Mouse (Mus musculus) testis, postnatal 10 days (tissue): ENCODE data around the gene Acox1.

Experiments
- DNase-seq: peaks from one replicate; pipeline ENCODE4 v3.0.0; 2021; ENCODE audit warnings: low spot score

The Acox1 gene

GRCm38 (mm10) chr11:116210696-116211095, 11.9 kb upstream of the Acox1 start:
- DNase-seq = no peak

GRCm38 (mm10) chr11:116209257-116209656, 10.4 kb upstream of the Acox1 start:
- no peak for DNase-seq

- no peak for DNase-seq
These were observed 9.8 kb upstream of the Acox1 start for GRCm38 (mm10) chr11:116208660-116209059.

- DNase-seq = no peak
These were observed 7.8 kb upstream of the Acox1 start for GRCm38 (mm10) chr11:116206678-116207077.

- DNase-seq = no peak
These were observed 4.3 kb upstream of the Acox1 start for GRCm38 (mm10) chr11:116203150-116203549.

- DNase-seq = no peak
These were observed 2.3 kb upstream of the Acox1 start for GRCm38 (mm10) chr11:116201151-116201550.

GRCm38 (mm10) chr11:116198132-116198531, 713 bp downstream of the Acox1 start:
- DNase-seq = no peak

GRCm38 (mm10) chr11:116197584-116197906, 1.3 kb downstream of the Acox1 start:
- no peak for DNase-seq

GRCm38 (mm10) chr11:116196866-116197583, 1.8 kb downstream of the Acox1 start:
- DNase-seq = no peak

GRCm38 (mm10) chr11:116196336-116196735, 2.5 kb downstream of the Acox1 start:
- no peak for DNase-seq

GRCm38 (mm10) chr11:116195252-116195651, 3.6 kb downstream of the Acox1 start:
- DNase-seq = no peak

GRCm38 (mm10) chr11:116194619-116195018, 4.2 kb downstream of the Acox1 start:
- DNase-seq = no peak

- DNase-seq = no peak
These were observed 11.5 kb downstream of the Acox1 start for GRCm38 (mm10) chr11:116187226-116187930.

GRCm38 (mm10) chr11:116186360-116186759, 12.5 kb downstream of the Acox1 start:
- DNase-seq = no peak

GRCm38 (mm10) chr11:116185836-116186235, 13.0 kb downstream of the Acox1 start:
- DNase-seq = no peak

GRCm38 (mm10) chr11:116178411-116179121, 20.3 kb downstream of the Acox1 start:
- DNase-seq = no peak

- no peak for DNase-seq
These were observed 22.8 kb downstream of the Acox1 start for GRCm38 (mm10) chr11:116176010-116176409.

GRCm38 (mm10) chr11:116174775-116175448, 23.9 kb downstream of the Acox1 start:
- DNase-seq = no peak

GRCm38 (mm10) chr11:116171959-116172358, 26.9 kb downstream of the Acox1 start:
- no peak for DNase-seq

- no peak for DNase-seq
These were observed 28.6 kb downstream of the Acox1 start for GRCm38 (mm10) chr11:116170003-116170800.

GRCm38 (mm10) chr11:116169214-116169613, 29.6 kb downstream of the Acox1 start:
- DNase-seq = no peak
